Mouse (Mus musculus): ENCODE data around the gene Vwc2.

Vwc2 gene

DNA sequence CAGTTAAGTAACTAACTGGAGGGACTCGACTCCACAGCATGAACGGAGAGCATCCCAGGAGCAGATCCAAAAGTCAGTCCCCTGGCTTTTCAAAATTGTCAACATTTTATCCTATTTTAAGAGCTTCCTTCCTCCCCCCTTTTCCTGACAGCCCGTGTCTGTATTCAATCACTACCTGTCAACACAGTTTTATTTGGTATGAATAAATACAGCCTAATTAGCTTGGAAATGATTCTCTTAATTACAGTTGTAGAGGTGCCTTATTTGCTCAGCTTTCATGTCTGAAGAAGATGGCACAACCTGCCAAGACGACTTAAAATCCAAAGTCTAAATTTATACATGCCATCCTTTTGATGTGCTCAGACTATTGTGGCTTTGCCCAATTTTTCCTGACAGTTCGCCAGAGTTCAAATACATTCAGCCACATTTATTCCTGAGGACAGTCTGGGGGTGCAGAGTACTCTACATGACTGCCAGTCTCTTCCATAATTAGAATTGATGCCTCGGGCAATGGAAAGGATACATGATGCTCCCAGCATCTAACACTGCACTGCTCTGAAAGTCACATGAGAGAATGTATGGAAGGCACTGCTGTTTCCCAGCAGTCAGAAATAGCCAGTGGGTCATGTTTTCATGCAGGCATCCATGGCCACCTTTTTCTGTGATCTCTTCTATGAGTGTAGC lies 128.8 kb downstream of the Vwc2 start:
- no peak for DNase-seq

DNA sequence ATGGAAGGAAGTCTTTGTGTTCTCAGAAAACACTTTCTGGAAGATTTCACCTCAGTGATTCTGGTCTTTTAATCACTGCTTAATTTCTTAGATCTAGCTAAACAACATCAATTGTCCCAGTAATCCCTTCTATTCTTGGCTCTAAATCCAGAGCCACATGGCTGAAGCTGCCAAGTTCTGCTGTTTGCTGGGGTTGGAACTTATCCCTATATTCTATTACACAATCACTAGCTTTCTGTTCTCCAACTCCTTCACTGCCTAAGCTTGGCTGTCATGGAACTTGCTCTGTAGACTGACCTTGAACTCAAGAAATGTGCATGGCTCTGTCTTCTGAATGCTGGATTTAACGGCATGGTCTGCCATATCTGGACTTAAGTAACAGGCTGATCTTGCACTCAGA lies 143.3 kb downstream of the Vwc2 start:
- DNase-seq = no peak

GRCm38 (mm10) chr11:11280128-11280527 lies 166.1 kb downstream of the Vwc2 start:
- DNase-seq = no peak

- DNase-seq = no peak
These were observed 169.5 kb downstream of the Vwc2 start for GRCm38 (mm10) chr11:11283512-11283911.

Data from thymus, adult 18-20 months (tissue).